Mouse (Mus musculus) cerebellum, adult 11 months (tissue): ENCODE measurements around the gene Zscan12.
A peak's percentile ranks its signal among the peaks of the same experiment; 100 is the strongest.

Experiments
- DNase-seq: peaks from one replicate; pipeline ENCODE4 v3.0.0; 2022

Gene Zscan12

DNA sequence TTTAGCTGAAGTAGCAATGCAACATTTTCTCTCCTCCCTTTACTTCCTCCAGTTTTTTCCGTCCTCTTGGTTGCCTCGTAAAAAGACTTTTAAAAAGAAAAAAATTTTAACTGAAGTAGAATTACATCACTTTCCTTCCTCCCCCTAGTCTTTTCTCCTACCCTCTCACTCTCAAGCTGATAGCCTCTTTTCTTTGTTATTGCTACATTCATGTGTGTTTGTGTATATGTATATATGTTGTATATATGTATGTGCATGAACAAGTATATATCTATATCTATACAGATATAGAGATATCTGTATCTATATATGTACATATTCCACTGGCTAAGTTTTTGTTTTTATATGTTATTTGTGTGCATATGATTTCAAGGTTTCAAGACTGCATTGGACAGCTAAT is 40.2 kb downstream of the Zscan12 start:
- DNase-seq: no peak

DNA sequence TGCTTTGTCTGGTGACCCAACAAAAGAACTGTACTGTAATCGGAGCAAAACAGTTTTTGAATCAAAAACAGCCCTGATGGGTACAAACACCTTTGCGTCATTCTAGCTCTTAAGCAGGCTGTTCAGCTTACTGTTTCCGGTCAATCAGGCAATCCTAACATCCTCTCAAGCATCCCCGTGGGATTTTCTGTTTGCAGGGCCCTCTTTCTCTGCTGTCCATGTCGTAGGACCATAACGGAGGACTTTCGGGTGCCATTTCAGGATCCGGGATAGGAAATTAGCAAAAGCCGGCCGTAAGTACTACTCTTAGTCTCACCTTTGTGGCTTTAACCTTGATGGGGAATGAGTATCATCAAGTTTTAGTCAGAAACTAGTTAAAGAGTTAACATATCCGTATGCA is 44.7 kb downstream of the Zscan12 start:
- no peak for DNase-seq

DNA sequence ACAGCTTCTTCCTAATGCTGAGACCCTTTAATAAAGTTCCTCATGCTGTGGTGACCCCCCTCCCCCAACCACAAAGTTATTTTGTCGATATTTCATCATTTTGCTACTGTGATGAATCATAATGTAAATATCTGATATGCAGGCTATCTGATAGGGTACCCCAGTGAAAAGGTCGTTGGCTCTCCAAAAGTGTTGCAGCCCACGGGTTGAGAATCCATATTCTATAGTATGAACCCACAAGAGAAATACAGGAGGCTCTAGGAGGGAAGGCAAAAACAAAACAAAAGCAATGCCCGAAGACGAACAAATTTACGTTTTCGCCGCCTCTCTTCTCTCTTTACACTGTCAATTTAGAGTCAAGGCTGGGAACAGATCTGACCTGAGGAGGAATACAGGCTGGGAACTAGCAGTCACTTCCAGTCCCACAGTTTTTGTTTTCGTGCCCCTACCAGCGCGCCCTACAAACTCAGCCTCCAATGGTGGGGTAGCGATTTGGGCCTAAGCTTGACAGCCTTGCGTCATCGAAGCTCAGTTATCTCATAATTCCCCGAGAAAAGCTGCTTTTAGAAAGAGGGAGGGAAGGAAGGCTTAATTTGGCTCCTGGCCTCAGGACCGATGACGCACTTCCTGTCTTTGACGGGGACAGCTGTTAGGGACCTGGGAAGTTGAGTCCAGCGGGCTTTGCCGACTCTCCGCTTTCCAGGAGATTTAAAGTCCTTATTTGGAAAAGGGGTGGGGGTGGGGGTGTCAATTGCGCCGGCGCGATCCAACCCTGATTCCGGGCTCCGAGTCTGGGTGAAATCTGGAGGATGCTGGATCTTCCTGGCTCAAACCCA is 45.6 kb downstream of the Zscan12 start:
- DNase-seq: peak; percentile 79

GRCm38 (mm10) chr13:21408805-21409459 is 46.3 kb downstream of the Zscan12 start:
- no peak for DNase-seq

DNA sequence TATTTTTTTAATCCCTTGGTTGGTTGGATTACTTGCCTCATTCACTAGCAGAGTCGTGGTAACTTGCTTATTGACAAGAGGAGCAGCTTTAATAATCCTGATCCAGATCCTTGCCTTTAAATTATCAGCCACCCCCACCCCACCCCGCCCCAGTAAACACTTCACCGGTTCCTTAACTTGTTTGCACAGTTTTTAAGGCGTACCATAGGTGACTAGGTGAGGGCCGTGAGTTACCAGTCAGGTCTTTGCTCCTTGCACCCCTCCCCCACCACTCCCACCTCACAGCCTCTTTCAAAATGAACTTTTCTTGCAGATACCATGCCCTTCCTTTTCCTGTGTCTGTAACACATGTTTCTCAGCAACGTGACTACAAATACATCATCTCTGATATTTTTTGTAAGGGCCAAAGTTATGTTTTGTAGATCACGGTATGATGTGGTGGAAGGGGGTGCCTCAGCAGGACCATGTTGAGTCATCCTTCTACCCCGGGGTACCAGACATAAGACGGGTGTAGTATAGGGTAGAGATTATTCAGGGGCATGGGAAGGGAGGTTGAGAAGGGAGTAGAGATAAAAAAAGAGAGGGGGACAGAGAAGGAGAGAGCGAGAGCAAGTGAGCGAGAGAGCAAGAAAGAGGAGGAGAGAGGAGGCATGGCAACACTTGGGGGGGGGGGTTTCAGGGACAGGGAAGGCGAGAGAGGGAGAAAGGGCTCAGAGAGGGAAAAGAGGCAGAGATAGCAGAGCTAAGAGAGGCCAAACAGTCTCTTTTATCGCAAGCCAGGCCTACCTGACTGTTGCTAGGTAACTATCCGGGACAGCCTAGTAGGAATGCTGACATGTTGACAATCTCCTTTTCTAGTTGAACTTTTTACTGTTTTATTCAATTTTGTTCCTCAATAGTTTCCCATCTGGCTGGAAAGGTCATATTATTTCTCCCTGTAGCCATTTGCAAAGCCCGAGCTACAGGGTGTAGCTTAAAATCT is 51.9 kb downstream of the Zscan12 start:
- no peak for DNase-seq

DNA sequence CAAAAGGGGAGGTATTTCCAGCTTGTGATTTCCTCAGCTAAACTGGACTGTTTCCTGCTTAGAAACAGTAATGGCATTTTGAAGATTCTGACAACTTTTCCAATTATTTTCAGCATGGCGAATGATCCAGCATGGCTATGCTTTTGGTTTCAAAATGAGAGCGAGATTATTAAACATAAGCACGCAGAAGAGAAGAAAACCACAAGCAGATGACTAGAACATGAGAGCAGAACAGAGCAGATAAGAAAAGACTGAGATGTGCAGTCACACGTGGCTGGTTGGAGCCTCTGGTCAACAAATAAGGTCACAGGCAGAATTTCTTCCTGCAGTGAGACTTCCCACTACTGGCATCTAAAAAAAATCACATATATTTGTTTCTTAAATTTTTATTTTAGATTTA is 52.6 kb downstream of the Zscan12 start:
- DNase-seq: no peak

GRCm38 (mm10) chr13:21415750-21416149 is 53.1 kb downstream of the Zscan12 start:
- DNase-seq: no peak

- DNase-seq: no peak
These were observed 54.8 kb downstream of the Zscan12 start for GRCm38 (mm10) chr13:21417298-21418010.

GRCm38 (mm10) chr13:21418865-21419264 is 56.2 kb downstream of the Zscan12 start:
- DNase-seq: no peak
